Mouse (Mus musculus): Measurements from ENCODE around the gene Myb.

Gene Myb

GRCm38 (mm10) chr10:21135297-21135696 is 25.5 kb downstream of the Myb start:
- no peak for DNase-seq (ENCODE audit: inconsistent age in 2 of 2, low spot score in 1 of 2)

- DNase-seq (ENCODE audit: inconsistent age in 2 of 2, low spot score in 1 of 2): no peak
Observed at GRCm38 (mm10) chr10:21130901-21131493, 29.8 kb downstream of the Myb start.

GRCm38 (mm10) chr10:21128086-21128611 is 32.6 kb downstream of the Myb start:
- no peak for DNase-seq (ENCODE audit: inconsistent age in 2 of 2, low spot score in 1 of 2)

GRCm38 (mm10) chr10:21118341-21118740 is 42.4 kb downstream of the Myb start:
- no peak for DNase-seq (ENCODE audit: inconsistent age in 2 of 2, low spot score in 1 of 2)

- DNase-seq (ENCODE audit: inconsistent age in 2 of 2, low spot score in 1 of 2): no peak
Observed at GRCm38 (mm10) chr10:21114459-21114858, 46.3 kb downstream of the Myb start.

GRCm38 (mm10) chr10:21112689-21113088 is 48.1 kb downstream of the Myb start:
- DNase-seq (ENCODE audit: inconsistent age in 2 of 2, low spot score in 1 of 2): no peak

GRCm38 (mm10) chr10:21109337-21110056 is 51.3 kb downstream of the Myb start:
- DNase-seq (ENCODE audit: inconsistent age in 2 of 2, low spot score in 1 of 2): no peak

- no peak for DNase-seq (ENCODE audit: inconsistent age in 2 of 2, low spot score in 1 of 2)
Observed at GRCm38 (mm10) chr10:21108796-21109195, 52.0 kb downstream of the Myb start.

GRCm38 (mm10) chr10:21108182-21108581 is 52.6 kb downstream of the Myb start:
- no peak for DNase-seq (ENCODE audit: inconsistent age in 2 of 2, low spot score in 1 of 2)

GRCm38 (mm10) chr10:21105206-21105605 is 55.6 kb downstream of the Myb start:
- no peak for DNase-seq (ENCODE audit: inconsistent age in 2 of 2, low spot score in 1 of 2)

GRCm38 (mm10) chr10:21102689-21103088 is 58.1 kb downstream of the Myb start:
- no peak for DNase-seq (ENCODE audit: inconsistent age in 2 of 2, low spot score in 1 of 2)

- DNase-seq (ENCODE audit: inconsistent age in 2 of 2, low spot score in 1 of 2): no peak
Observed at GRCm38 (mm10) chr10:21101948-21102347, 58.8 kb downstream of the Myb start.

- no peak for DNase-seq (ENCODE audit: inconsistent age in 2 of 2, low spot score in 1 of 2)
Observed at GRCm38 (mm10) chr10:21100646-21101249, 60.0 kb downstream of the Myb start.

GRCm38 (mm10) chr10:21099515-21099914 is 61.3 kb downstream of the Myb start:
- DNase-seq (ENCODE audit: inconsistent age in 2 of 2, low spot score in 1 of 2): no peak

- no peak for DNase-seq (ENCODE audit: inconsistent age in 2 of 2, low spot score in 1 of 2)
Observed at GRCm38 (mm10) chr10:21095541-21095940, 65.2 kb downstream of the Myb start.

- no peak for DNase-seq (ENCODE audit: inconsistent age in 2 of 2, low spot score in 1 of 2)
Observed at GRCm38 (mm10) chr10:21094896-21095295, 65.9 kb downstream of the Myb start.

- DNase-seq (ENCODE audit: inconsistent age in 2 of 2, low spot score in 1 of 2): no peak
Observed at GRCm38 (mm10) chr10:21093301-21093700, 67.5 kb downstream of the Myb start.

GRCm38 (mm10) chr10:21092501-21093270 is 68.1 kb downstream of the Myb start:
- no peak for DNase-seq (ENCODE audit: inconsistent age in 2 of 2, low spot score in 1 of 2)

GRCm38 (mm10) chr10:21090922-21091700 is 69.7 kb downstream of the Myb start:
- DNase-seq (ENCODE audit: inconsistent age in 2 of 2, low spot score in 1 of 2): no peak

GRCm38 (mm10) chr10:21089541-21089940 is 71.2 kb downstream of the Myb start:
- DNase-seq (ENCODE audit: inconsistent age in 2 of 2, low spot score in 1 of 2): no peak

Data from adrenal gland, adult (tissue).